Mouse (Mus musculus) embryo, embryonic 11.5 days (tissue): Measurements from ENCODE around the gene Mslnl.

Experiments used
- DNase-seq: peaks from one replicate; pipeline ENCODE4 v3.0.0-alpha.2; 2012; ENCODE audit warnings: low read depth, low spot score

The Mslnl gene

DNA sequence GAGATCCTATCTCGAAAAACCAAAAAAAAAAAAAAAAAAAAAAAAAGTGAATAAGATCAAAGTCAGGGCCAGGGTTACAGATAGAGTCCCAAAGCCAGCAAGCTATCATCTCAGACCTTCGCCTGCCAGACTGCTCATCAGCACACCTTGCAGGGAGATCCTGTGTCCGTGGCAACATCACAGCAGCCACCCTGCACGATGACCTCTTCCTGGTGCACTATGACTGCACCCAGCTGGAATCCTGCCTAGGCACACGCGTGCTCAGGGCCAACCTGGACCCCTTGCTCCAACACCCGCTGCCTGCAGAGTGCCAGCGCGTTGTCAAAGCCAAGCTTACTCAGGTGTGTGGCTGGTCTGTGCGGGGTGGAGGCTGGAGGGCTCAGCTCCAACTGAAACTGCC lies 8.5 kb downstream of the Mslnl start:
- DNase-seq = no peak

- DNase-seq = no peak
Observed at GRCm38 (mm10) chr17:25748238-25748637, 12.4 kb downstream of the Mslnl start.

DNA sequence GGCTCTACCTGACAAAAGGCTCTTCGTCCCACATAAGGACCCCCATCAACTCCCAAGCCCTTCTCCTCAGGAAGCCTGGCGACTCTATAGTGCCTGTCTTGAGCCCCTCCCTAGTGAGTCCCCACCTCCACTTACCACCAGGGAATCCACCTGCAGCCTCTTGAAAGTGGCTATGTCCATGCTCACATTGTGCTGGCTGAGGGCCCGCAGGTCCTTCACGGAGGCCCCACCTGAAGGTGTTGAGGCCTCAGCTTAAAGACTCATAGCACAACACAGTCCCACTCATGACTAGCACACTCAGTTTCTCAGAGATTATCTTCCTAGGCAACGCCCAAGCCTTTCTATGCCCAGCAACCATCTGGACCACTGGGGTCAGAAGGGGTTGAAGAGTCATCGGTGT lies 13.5 kb downstream of the Mslnl start:
- DNase-seq = no peak

- DNase-seq = no peak
Observed at GRCm38 (mm10) chr17:25751446-25751845, 15.6 kb downstream of the Mslnl start.

DNA sequence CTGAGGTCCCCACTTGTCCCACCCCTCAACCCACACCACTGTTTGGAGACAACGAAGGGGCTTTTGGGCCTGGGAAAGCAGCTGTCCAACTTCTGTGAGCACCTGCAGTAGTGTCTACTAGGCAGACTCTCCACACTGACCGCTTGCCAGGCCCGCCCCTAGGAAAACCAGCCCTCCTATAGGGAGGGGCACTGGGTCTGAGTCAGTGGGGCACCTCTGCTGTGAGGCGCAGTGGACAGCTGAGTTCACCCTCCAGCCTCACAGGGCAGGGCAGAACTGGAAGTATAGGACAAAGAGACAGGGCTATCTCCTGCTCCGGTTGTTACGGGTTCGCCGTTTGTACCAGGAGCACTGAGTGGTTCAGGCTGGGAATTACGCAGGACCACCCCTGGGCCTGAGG lies 18.4 kb downstream of the Mslnl start, which contains the start of gene Msln:
Gene Msln, minus strand, starts transcription at position 138 of the 400 bp plus-strand sequence.
- no peak for DNase-seq

DNA sequence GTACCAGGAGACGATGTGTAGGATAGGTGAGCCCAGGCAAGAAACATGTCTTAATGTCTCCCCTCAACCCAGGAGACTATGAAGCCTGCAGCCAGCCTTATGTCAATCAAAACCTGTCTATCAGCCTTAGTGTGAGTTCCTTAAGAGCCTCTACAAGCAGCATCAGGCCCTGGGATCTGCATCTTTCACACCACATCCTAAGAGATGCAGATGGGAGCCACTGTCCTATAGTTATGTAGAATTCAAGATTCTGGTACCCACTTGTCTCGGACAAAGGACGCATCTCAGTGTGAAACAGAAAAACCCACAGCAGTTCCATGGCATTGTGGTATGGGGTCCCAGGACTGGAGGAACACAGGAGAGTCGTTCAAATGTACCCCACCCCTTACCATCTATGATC lies 19.2 kb downstream of the Mslnl start:
- DNase-seq = no peak

DNA sequence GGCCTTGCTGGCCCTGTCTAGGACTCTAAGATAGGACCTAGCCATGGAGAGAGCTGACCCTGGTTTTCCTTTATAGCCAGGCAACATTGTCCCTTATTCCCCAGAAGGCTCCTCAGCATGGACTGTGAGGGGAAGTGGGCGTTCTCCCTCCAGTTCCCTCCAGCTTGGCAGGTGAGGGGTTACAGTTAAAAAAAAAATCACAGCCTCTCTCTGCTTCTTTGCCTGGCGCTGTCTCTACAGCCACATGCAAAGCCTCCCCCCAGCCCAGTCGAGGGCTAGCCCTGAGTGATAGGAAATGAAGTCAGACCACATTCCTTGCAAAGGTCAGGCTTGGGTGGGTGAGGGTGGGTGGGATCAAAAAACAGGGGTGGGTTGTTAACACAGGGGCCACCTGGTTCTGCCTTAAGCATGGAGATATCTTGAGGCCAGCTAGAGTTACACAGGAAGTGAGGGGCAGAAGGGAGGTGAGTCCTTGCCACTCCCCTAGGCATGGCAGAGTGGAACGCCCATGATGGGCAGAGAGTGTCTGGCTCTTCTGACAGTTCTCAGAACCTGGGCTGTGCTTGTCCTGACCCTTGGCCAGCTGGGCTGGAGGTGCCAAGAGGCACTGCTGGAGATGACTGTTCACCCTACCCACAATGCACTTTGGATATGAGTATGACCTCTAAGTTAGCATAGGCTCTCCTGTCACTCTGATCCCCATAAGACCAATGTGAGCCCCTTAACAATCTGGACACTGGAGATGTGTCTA lies 20.0 kb downstream of the Mslnl start:
- DNase-seq = no peak

GRCm38 (mm10) chr17:25756378-25757242 lies 20.8 kb downstream of the Mslnl start:
- no peak for DNase-seq

GRCm38 (mm10) chr17:25757691-25758090 lies 21.8 kb downstream of the Mslnl start:
- DNase-seq = no peak

DNA sequence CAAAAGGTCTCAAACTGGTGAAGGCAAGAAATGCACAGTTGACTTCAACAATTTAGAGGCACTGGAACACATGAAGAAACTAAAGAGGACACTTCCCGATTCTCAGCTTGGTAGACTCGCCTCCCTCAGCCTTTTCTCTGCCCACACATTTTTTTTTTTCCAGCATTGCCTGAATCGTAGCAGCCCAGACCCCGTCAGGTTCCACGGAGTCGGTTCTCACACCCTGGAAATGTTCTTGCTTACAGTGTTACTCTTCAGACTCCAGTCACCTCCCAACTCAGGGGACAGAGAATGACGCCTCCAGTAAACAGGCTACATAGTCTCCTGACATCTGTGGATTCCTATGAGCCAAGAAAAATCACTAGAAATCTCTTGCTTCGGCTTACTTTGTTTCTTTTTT lies 24.3 kb downstream of the Mslnl start:
- DNase-seq = no peak

DNA sequence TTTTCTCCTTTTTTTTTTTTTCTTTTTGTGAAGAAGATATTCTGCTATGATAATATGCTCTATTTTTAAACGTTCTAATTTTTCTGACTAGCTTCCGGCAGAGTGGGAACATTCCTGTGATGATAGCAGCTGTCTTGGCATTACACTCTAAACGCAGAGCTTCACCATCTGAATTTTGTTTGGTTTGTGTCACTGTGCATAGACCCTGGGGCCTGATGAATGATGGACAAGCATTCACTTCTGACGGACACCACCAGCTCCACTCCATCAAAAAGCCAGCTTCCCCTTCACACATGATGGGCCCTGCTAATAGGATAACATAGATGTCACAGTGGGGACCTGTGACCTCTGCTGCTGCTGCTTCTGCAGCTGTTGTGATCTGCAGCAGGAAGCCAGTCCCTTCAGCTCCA lies 25.7 kb downstream of the Mslnl start:
- DNase-seq = no peak

DNA sequence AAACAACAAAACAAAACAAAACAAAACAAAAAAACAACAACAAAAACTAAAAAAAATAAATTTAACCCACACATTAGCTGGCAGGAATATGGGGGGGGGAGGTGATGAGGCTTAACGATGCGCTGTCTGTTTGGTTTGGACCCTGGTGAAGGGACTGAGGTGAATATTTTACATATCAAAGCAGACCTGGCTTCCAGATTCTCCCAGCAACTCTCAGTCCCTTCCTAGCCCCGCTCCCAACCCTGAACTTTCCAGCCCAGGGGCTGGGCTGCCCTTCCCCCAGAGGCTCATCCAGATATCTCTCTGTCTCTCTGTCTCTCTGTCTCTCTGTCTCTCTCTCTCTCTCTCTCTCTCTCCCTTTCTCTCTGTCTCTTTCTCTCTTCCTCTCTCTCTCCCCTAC lies 26.7 kb downstream of the Mslnl start:
- DNase-seq = no peak

GRCm38 (mm10) chr17:25765886-25766285 lies 30.0 kb downstream of the Mslnl start:
- DNase-seq = no peak

GRCm38 (mm10) chr17:25769331-25769730 lies 33.5 kb downstream of the Mslnl start:
- DNase-seq = no peak

DNA sequence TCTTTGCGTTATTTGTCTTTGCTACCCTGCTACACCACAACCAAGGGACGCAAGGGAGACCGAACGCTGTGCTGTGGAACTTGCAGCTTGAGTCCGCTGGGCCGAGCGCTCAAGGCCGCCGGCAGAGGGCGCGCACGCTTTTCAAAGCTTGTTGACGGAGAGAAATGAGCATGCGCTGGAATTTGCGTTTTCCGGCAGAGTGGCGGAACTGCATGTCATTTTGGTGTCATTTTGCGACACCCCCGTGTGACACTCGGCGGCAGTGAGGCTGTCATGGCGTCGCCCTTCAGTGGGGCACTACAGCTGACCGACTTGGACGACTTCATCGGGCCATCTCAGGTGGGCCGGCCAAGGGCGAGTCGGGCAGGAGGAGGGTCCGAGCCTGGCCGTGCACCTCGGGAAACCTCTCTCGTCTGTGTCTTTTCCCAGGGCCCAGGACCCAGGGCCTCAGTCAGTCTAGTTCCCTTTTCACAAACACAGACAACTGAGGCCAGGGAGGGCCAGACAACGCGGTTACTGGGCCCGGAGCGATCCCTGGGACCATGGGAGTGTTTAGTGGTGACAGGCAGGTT lies 37.8 kb downstream of the Mslnl start, which contains the start of gene Narfl:
Gene Narfl, plus strand, starts transcription at position 228 of the 572 bp plus-strand sequence.
- peak; percentile 99 for DNase-seq

- DNase-seq = no peak
Observed at GRCm38 (mm10) chr17:25775318-25776062, 39.6 kb downstream of the Mslnl start.

GRCm38 (mm10) chr17:25777948-25778347 lies 42.1 kb downstream of the Mslnl start:
- no peak for DNase-seq

- no peak for DNase-seq
Observed at GRCm38 (mm10) chr17:25781339-25781738, 45.5 kb downstream of the Mslnl start.

GRCm38 (mm10) chr17:25783086-25783485 lies 47.2 kb downstream of the Mslnl start:
- DNase-seq = no peak

DNA sequence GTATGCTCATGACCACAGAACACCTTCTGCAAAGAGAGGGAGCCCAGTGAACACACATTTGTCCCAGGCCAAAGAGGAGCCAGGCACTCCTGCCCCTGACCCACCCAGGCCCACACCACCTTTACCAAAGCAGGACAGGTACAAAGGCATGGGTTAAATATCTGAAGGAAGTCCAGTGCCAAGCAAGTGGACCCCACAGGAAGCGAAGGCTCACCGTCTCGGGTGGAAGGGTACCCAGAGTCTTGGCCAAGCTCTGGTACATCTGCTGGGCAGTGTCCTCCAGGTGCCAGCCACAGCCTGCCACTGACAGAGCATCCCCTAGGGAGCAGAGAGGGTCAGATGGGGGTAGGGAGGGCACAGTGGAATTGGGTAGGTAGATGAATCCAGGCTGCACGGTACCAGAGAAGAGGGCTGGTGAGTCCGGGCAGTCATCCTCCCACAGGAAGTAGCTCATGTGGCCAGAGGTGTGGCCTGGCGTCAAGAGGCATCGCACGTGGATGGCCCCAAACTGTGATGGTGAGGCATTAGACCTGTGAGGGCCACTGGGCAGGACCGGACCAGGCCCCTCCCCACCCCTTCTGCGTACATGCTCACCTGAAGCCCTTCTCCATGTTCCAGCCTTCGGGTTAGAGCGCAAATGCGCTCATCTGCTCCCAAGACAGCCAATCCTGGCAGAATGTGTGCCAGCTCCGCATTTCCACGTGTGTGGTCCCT lies 48.2 kb downstream of the Mslnl start:
- DNase-seq = no peak

DNA sequence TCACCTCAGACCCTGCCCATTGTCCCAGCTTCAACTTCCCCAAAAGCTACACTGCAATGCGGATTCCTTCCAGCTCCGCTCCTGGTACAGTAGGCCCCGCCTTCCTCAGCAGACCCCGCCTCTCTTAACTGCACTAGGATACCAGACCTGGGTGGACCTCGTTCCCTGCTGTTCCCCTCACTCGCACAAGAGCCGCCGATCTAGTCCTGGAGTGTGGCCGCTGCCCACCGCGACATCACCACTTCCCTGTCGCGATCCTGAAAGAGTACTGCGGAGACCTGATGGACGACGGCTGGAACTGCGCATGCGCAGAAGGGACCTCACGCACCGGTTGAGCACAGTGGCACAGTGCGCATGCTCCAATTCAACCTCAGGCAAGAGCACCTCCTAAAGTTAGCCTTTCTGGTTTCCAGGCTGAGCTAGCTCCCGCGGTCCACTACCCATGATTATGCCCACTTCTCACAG lies 49.5 kb downstream of the Mslnl start, which contains the start of gene Haghl:
Gene Haghl, minus strand, starts transcription at position 393 of the 465 bp plus-strand sequence.
- DNase-seq = peak; percentile 98
